Mouse (Mus musculus): ENCODE data around the gene Cenpe. TPM values are rescaled to one million over a fixed set of nuclear protein-coding genes. Genes with fewer than 3 reads are reported as not detected.
A peak's percentile ranks its signal among the peaks of the same experiment; 100 is the strongest.
"Not testable (repeated sequence)": the region's sequence is repeated elsewhere in the genome, so short reads cannot be mapped to it uniquely, and the experiment has no call there.

The Cenpe gene
- 1 to 10 TPM; 7.5 to 9.0 TPM for total RNA-seq (2021)
- long read RNA-seq, experiment 1, partial matches to known transcripts = 5 of 5 reads
- long read RNA-seq, experiment 1, other reads (novel, unspliced or antisense) = 0 of 5 reads
- long read RNA-seq, experiment 2, partial matches to known transcripts = 1 of 1 reads
- long read RNA-seq, experiment 2, other reads (novel, unspliced or antisense) = 0 of 1 reads

- DNase-seq = peak; percentile 95
Observed at GRCm38 (mm10) chr3:135211805-135212657, at the start of gene Cenpe. TSS of gene Cenpe (plus strand) at chr3:135212537.

- DNase-seq = no peak
Observed at GRCm38 (mm10) chr3:135171898-135172446, 40.4 kb upstream of the Cenpe start.

GRCm38 (mm10) chr3:135191861-135192260, 20.5 kb upstream of the Cenpe start:
- DNase-seq = no peak

GRCm38 (mm10) chr3:135198051-135198450, 14.3 kb upstream of the Cenpe start:
- DNase-seq = not testable (repeated sequence)

- DNase-seq = no peak
Observed at GRCm38 (mm10) chr3:135200409-135201303, 11.7 kb upstream of the Cenpe start.

- DNase-seq = peak; percentile 67
Observed at GRCm38 (mm10) chr3:135206621-135207020, 5.7 kb upstream of the Cenpe start.

- DNase-seq = no peak
Observed at GRCm38 (mm10) chr3:135212658-135213350, 467 bp downstream of the Cenpe start.

GRCm38 (mm10) chr3:135232058-135232457, 19.7 kb downstream of the Cenpe start:
- DNase-seq = no peak

GRCm38 (mm10) chr3:135232462-135232861, 20.1 kb downstream of the Cenpe start:
- no peak for DNase-seq

- no peak for DNase-seq
Observed at GRCm38 (mm10) chr3:135245733-135246132, 33.4 kb downstream of the Cenpe start.

GRCm38 (mm10) chr3:135246828-135247227, 34.5 kb downstream of the Cenpe start:
- no peak for DNase-seq

GRCm38 (mm10) chr3:135249104-135249503, 36.8 kb downstream of the Cenpe start:
- no peak for DNase-seq

GRCm38 (mm10) chr3:135251825-135252224, 39.5 kb downstream of the Cenpe start:
- DNase-seq = no peak

GRCm38 (mm10) chr3:135254784-135255183, 42.4 kb downstream of the Cenpe start:
- DNase-seq = no peak

- DNase-seq = no peak
Observed at GRCm38 (mm10) chr3:135258919-135259318, 46.6 kb downstream of the Cenpe start.

GRCm38 (mm10) chr3:135260233-135260632, 47.9 kb downstream of the Cenpe start:
- no peak for DNase-seq

- DNase-seq = no peak
Observed at GRCm38 (mm10) chr3:135268616-135269015, 56.3 kb downstream of the Cenpe start.

GRCm38 (mm10) chr3:135269391-135269990, 57.2 kb downstream of the Cenpe start:
- no peak for DNase-seq

GRCm38 (mm10) chr3:135272627-135273026, 60.3 kb downstream of the Cenpe start:
- DNase-seq = no peak

- no peak for DNase-seq
Observed at GRCm38 (mm10) chr3:135273047-135273446, 60.7 kb downstream of the Cenpe start.

- no peak for DNase-seq
Observed at GRCm38 (mm10) chr3:135280160-135280559, 67.8 kb downstream of the Cenpe start.
